Mouse (Mus musculus) embryonic fibroblast, embryonic 13.5 days (primary cell): ENCODE data around the gene Cdk14. TPM values are rescaled to one million over a fixed set of nuclear protein-coding genes. Genes with fewer than 3 reads are reported as not detected.

Source experiments
- H3K27ac ChIP-seq: 2 replicates; pipeline ENCODE4 v1.5.1; 2012; ENCODE audit warnings: low read length, control low read depth, inconsistent platforms; ENCODE audit not compliant: insufficient read depth
- H3K4me1 ChIP-seq: 2 replicates; pipeline ENCODE4 v1.6.1; 2011; ENCODE audit warnings: low read length; ENCODE audit not compliant: control insufficient read depth, insufficient read depth
- H3K4me3 ChIP-seq: 2 replicates; pipeline ENCODE4 v1.5.1; 2011; ENCODE audit warnings: mild to moderate bottlenecking, control low read depth, low read length; ENCODE audit not compliant: insufficient read depth
- CTCF ChIP-seq: IDR thresholded peaks from 2 replicates; pipeline ENCODE4 v1.5.1; 2011; ENCODE audit warnings: mild to moderate bottlenecking, control low read depth, low read length, moderate library complexity, borderline replicate concordance; ENCODE audit not compliant: insufficient read depth
- POLR2A ChIP-seq: IDR thresholded peaks from 2 replicates; pipeline ENCODE4 v1.6.1; 2011; ENCODE audit warnings: low read depth, mild to moderate bottlenecking, control low read depth, low read length, moderate library complexity
- polyA plus RNA-seq: library from polyadenylated mRNA; stranded (reverse); fragments of >200 nt; gene quantifications from 2 replicates; pipeline ENCODE4 v1.2.4, GENCODE M21; 2011; ENCODE audit warnings: low read depth; ENCODE audit not compliant: missing spikeins, insufficient read length

The Cdk14 gene
- polyA plus RNA-seq, 1 experiment, result 50.0 TPM

- no peak for TF ChIP-seq POLR2A
- TF ChIP-seq CTCF, result no peak
- Histone ChIP-seq H3K27ac (peak overlapping the region; percentile 34; the same call in 1 of the 2 replicates), H3K4me3 (no peak overlapping the region), H3K4me1 (peaks cover 4% of the 10 kb centered on the region)
Measured at GRCm38 (mm10) chr5:4979551-4979950, 440.6 kb downstream of the Cdk14 start.

DNA sequence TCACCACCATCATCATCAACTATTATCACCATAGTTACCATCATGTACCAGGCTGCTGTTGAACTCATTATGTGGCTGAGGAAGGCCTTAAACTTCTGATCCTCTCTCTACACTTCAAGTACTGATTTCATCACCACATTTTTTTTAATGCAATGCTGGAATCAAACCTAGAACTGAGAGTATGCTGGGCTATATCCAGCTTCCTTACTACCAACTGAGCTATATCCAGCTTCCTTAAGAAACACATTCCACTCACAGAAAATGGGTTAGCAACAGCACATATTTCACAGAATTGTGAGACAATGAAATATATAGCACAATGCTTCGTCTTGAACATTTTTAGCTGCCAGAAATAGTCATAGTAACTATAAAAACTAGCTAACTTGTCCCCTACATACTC lies 446.7 kb downstream of the Cdk14 start:
- Histone ChIP-seq H3K4me1 (no peaks in the 10 kb centered on the region), H3K4me3 (no peak overlapping the region), H3K27ac (no peak overlapping the region)
- TF ChIP-seq CTCF (no peak), POLR2A (no peak)

- no peak overlapping the region for H3K4me3 ChIP-seq
- H3K4me1 ChIP-seq, result peaks cover 4% of the 10 kb centered on the region
- H3K27ac ChIP-seq, result 0 out of 2 replicates have a peak overlapping the region, but pooled peaks have one; percentile 36
- peak; percentile 40 for TF ChIP-seq CTCF
- no peak for TF ChIP-seq POLR2A
Measured at GRCm38 (mm10) chr5:4962063-4962610, 458.0 kb downstream of the Cdk14 start.

DNA sequence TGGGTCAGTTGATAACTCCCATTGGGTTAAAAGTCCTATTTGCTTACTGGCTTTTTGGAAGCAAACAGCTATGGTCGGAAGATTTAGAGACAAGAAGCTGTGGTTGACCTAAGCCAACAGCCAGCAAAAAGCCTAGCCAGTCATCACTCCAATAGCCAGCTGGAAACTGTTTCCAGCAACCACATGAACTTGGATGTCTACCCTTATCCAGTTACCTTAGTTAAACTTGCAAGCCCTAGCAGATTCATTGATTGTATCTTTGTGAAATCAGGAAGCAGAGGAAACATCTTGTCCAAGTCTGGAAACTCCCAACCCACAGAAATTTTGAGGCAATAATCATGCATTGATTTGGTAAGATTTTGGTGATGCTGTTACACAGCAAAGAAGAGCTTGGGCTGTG lies 458.5 kb downstream of the Cdk14 start:
- TF ChIP-seq POLR2A (no peak), CTCF (no peak)
- Histone ChIP-seq H3K4me1 (peaks cover 4% of the 10 kb centered on the region), H3K4me3 (no peak overlapping the region)

GRCm38 (mm10) chr5:4959446-4959845 lies 460.7 kb downstream of the Cdk14 start:
- H3K4me3 ChIP-seq, result no peak overlapping the region
- no peak overlapping the region for H3K27ac ChIP-seq
- TF ChIP-seq POLR2A (no peak), CTCF (no peak)
- H3K4me1 ChIP-seq, result peaks cover 11% of the 10 kb centered on the region

More for the DNA sequence above, 458.5 kb downstream of the Cdk14 start:
- H3K27ac ChIP-seq, result no peak overlapping the region

- TF ChIP-seq POLR2A, result no peak
- TF ChIP-seq CTCF, result no peak
- H3K27ac ChIP-seq, result no peak overlapping the region
- H3K4me3 ChIP-seq, result no peak overlapping the region
- peaks cover 13% of the 10 kb centered on the region for H3K4me1 ChIP-seq
Measured at GRCm38 (mm10) chr5:4955993-4956392, 464.1 kb downstream of the Cdk14 start.

GRCm38 (mm10) chr5:4955392-4955791 lies 464.7 kb downstream of the Cdk14 start:
- peaks cover 13% of the 10 kb centered on the region for H3K4me1 ChIP-seq
- TF ChIP-seq CTCF, result no peak
- no peak for TF ChIP-seq POLR2A
- peak overlapping the region; percentile 31; the same call in 1 of the 2 replicates for H3K27ac ChIP-seq
- H3K4me3 ChIP-seq, result no peak overlapping the region

GRCm38 (mm10) chr5:4949433-4949832 lies 470.7 kb downstream of the Cdk14 start:
- Histone ChIP-seq H3K4me1 (peaks cover 9% of the 10 kb centered on the region), H3K27ac (no peak overlapping the region), H3K4me3 (no peak overlapping the region)
- TF ChIP-seq POLR2A (no peak), CTCF (no peak)

DNA sequence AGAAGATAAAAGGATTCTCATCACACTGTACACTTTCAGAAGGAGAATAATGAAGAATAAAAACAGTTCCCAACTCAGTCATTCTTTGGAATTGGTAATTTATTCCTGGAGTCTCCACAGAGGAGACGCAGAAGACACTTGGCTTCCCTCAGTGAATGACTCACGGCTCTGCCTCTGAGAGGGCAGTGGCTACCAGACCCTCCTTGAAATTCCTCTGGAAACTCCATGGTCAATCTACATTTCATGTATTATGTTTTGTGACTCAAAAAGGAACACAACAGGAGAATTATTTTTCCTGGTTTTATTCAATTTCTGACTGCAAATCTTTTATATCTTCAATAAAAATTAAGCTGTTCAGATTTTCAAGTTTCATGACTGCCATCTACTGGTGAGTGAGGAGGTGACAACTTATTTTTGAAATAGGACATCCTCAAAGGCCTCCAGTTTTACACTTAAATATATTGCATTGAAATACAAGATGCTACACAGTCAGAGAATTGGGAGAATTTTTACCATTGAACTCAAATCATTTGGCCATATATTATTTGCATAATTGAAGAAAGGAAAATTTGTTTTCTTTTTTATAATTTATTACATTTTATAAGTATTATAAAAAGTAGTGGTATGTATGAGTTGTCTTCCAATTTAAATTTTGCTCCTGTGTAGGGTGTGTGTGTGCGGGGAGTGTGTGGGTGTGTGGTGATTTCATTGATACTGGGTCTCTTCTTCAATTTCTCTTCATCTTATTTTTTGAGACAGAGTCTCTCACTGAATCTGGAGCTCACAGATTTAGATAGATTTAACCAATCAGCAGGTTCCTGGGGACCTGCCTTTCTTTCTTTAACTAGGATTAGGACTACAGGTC lies 471.8 kb downstream of the Cdk14 start:
- H3K4me3 ChIP-seq, result no peak overlapping the region
- H3K4me1 ChIP-seq, result peaks cover 3% of the 10 kb centered on the region
- TF ChIP-seq POLR2A (no peak), CTCF (no peak)
- no peak overlapping the region for H3K27ac ChIP-seq

DNA sequence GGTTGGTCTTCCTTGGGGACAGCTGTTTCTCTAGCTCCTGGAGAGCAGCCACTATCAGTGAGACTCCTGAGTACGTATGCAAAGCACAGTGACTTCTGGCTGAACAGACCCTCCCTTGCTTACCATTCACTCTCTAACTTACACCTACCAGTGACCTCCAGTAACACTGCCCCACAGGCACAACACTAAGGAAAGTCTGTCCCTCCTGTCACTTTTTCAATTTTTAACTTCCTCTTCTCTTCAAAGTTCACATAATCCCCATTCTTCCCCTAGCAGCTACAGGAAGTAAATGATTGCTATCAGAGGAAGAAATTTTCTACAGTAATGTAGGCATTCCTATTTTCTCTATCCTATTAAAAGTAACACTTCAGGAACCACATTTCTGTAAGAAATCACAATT lies 485.0 kb downstream of the Cdk14 start:
- Histone ChIP-seq H3K4me3 (no peak overlapping the region), H3K27ac (no peak overlapping the region), H3K4me1 (no peaks in the 10 kb centered on the region)
- TF ChIP-seq CTCF (no peak), POLR2A (no peak)
